Mouse (Mus musculus): ENCODE measurements around the gene Nfasc.

The Nfasc gene

DNA sequence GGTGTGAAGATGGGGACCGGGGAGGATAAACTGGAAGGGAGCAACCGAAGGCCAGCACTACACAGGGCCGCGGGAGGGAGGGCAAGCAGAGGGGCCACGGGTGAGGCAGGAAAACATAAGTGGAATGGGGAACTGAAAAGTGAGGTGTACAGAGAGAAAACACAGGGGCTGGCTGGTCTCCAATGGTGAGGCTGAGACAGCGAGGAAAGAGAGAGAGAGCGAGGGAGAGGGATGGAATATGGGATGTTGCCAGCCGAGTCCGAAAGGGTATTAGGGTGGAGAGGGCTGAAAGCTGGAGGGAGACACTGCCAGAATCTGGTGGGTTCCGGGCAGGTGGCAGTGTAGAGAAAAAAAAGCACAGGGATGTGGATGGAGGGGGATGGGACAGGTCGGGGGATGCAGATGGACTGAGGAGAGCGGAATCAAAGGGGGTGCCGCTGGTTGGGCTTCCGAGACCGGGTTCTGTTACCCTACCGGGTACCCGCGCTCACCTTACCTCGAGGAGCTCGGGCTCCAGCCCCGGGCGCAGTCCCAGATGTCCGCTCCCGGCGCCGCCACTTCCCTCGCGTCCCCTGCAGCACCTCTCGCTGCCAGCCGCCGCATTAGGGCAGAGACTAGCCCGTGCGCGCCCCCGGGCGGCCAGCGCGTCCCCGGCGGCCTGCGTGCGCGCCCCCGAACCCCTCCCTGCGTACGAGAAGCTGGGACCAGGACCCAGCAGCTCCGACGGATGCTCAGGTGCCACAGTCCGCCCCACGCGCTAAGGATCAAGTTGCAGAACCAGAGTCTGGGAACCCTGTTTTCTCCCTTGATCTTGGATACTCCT, at the start of gene Nfasc:
Nfasc (minus strand) TSS at position 623 of the 823 bp plus-strand sequence.
- DNase-seq, result peak in 1 of 2 experiments; percentile 37

DNA sequence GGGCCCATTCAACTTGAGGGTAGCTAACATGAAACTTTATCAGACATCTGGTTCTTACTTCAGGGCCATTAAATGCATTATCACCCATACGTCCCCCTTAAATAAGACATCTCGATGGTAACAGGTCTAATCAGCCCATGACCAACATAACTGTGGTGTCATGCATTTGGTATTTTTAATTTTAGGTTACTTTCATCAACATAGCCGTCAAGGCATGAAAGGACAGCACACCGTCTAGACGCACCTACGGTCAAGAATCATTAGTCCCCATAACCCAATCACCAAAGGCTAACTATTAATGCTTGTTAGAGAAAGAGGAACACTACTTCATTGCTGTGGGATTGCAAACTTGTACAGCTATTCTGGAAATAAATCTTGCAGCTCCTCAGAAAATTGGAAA, 49.5 kb upstream of the Nfasc start:
- DNase-seq, result peak in 1 of 2 experiments; percentile 17

DNA sequence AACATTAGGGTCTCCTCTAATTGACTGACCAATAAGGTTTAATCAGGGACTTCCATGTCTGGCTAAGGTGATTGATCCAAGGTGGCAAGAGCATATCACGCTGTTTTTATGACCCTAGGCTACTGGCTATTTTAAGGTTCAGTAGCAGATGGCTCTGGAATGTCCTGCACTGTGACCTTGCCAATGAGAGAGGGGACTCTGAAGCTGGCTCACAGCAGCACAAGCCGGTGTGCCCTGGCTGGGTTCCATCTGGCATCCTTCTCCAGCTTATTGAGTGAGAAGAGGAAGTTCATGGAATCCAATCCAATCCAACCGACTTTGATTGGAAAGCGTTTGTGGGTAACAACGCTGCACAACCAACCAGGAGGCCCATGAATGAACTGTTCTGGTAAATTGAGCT, 45.3 kb upstream of the Nfasc start:
- DNase-seq, result peak; percentile 42 to 67

DNA sequence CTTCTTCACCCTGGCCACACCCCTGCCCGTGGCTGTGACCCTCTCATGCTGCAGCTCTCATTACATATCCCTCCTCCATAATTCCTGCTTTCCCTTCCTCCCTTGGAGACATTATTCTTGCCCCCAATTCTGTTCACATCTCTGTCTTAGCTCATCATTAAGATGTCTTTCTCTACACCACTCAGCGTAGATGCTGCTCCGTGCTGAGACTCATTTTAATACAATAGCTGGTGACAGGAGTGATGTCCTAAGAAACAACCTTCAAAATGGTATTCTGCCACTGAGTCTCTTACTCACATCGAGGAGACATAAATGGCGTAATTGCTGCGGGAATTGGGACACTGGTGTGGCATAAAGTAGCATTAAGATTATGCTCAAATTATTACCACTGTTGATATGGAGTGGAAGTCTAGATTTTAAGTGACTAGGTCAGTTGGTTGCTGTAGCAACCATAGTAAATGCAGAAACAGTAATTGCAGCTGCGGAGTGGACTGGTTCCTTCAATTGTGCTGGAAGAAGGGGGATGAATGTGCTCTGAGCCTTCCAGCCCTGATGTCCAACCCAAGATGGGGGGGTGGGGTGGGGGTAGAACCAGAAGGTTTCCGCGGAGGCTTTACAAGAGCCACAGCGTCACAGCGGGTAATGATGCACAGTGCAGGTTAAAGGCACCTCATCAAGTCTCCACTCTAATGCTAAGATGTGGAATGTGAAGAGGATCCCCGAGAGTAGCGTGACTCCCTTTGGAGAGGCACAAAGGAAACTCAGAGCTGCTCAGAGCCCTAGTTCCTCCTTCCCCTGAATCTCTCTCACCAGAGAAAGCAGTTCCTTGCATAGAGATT, 40.2 kb upstream of the Nfasc start:
- DNase-seq, result no peak

DNA sequence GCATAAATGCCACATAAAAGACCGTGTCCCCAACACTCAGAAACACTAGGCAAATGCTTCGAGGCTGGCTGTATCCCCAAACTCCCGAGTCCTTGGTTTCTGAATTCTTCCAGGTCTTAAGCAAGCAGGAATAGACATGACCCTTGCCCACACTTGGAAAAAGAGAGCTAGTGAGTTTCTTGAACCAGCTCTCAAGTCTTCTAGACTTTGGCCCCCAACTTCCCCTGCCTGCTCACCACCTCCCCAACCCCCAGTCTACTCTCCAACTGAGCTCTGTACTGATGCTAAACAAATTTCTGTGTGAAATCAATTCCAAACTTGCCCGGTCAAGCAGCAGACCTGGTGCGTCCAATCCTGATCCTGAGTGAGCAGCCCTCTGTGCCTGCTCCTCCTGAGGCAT, 39.4 kb upstream of the Nfasc start:
- DNase-seq, result peak; percentile 40 to 75

DNA sequence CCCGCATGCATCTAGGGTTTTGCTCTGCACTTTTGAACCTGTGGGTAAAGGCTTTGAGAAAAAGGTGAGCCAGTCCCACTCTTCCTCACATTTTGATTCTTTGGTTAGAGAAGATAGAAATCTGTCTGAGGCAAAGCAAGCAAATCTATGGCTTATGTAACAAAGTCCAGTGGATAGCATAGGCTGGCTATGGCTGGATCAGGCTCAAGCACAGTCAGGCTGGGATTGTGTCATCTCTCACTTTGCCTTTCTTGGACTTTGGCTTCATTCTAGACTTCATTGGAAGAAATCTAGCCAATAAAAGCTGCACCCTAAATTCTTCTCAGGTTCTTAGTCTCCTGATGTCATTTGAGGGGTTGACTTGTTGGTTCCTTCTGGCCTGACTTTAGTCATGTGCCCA, 38.7 kb upstream of the Nfasc start:
- DNase-seq, result peak; percentile 18 to 67

DNA sequence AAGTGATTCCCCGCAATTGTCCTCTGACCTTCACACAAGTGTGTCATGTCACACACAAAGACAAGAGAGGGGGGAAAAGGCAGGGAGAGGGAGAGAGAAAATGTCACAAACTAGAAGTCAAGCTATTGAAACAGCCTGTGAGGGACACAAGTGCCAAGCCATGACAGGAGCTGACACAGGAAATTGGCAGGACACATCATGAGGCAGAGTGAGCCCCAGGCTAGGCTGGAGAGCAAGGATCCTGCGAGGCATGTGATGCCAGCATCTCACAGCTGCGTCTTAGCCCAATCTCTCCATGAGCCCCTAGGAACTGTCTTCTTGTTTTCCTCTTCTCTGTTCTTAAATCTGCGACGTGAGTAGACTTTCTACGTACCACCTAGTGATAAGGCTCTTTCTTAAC, 33.4 kb upstream of the Nfasc start:
- DNase-seq, result no peak

DNA sequence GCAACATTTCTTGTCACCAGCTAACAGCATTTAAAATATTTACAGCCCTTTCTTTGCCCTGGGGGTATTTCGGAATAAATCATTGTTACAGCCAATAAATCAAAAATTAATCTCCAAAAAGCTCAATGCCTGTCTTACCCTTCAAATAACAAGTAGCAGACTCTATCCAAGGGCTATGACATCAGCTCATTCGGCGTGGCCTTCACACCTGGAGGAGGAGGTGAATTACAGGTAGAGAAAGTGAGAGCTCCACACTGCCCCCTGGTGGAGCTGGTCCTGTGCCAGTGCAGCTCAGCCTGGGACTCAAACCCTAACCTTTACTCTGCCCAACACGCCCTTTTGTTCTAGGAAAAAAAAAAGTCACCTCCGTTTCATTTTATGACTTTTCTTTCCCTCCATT, 29.8 kb upstream of the Nfasc start:
- DNase-seq, result peak; percentile 57 to 85

DNA sequence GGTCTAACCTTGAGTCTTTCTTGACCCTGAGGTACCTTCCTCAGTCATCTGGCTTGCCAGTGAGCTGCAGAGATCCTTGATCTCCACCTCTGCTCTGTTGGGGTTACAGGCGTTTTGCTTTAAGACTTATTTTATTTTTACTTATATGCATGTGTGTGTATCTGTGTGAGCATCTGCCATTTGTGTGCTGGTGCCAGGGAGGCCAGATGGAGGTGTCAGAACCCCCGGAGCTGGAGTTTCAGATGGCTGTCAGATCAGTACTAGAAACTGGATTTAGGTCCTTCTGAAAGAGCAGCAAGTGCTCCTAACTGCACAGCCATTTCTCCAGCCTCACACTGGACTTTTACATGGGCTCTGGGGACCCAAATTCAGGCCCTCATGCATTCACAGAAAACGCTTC, 28.0 kb upstream of the Nfasc start:
- DNase-seq, result no peak

DNA sequence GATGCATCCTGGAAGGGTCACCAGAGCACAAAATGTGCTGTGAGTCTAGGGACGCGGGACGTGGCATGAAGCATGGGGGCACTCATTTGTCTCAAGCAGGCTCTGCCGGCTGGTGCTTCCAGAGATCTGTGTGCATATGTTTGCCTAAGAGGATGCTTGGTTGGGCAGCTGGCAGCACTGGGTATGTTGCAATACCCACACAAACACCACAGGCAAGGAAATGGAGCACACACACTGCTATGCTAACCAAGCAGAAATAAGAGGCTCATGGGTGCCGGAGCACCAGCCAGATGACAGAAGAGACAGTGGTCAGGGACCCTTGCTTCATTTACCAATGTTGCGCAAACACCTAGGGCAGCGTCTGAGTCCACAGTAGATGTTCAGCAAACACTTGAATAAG, 25.8 kb upstream of the Nfasc start:
- no peak for DNase-seq

DNA sequence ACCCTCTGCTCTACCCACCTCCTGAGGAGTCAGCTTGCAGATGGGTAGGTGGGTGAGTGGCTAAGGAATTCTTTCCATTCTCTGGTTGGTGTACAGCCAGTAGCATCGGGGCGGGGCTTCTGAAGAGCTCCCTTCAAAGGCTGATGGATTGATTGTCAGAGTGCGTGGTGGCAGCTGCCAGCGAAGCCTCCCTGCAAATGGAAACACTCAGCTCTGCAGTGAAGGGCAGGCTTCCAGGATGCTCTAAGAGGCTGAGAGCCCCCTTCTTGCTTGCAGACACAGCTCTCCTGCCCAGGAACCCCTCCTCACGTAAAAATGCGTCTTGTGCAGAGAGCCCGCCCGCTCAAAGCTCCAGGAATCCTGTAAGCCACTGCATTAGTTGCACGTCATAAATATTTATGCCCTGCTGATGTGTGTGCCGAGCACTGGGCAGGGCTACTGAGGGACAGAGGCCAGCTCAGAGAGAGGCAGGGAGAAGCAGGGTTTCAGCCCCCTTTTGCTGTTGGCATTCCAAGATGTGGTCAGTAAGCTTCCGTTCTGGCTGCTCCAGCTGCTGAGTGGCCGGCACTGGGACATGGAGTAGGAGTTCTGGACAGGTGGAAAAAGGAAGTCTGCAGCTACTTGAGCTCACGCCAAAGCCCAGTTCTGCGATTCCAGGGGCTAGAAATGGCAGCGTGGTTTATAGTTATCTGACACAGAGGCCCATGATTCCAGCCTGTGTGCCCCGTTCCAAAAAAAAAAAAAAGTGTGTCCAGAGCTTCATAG, 24.5 kb upstream of the Nfasc start:
- no peak for DNase-seq

DNA sequence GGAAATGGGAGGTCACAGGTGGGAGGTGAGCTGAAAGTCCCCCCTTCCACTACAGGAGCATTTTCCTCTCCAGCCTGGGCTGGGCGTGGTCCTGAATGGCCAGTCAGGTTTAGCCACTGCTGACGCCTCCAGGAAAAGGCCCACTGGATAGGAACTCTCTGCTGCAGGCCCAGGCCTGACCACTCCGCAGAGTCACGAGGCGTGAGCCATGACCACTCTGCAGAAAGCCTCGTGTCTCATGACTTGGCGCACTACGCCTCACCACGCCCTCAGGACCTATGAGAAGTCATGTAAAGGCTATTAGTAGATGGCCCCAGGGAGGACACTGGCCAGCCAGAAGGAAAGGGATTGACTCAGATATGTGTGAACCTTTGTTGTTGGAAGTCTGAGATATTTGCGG, 23.6 kb upstream of the Nfasc start:
- no peak for DNase-seq

DNA sequence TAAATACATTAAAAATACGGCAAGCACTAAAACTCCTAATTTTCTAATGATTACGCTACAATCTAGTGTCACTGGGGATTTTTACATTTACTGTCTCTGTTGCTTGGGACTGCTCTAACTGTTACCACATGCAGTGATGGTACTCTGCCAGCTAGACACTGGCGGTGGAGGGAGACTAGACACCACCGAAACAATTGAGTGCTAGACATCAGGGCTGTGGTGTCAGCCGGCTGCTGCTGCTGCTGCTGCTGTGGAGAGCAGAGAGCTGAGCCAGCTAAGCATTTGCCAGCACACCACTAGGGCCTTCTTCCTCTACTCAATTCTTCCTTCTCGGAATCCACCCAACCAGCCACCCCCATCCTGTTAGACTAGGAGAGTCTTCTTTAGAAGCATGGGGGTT, 17.8 kb upstream of the Nfasc start:
- no peak for DNase-seq

DNA sequence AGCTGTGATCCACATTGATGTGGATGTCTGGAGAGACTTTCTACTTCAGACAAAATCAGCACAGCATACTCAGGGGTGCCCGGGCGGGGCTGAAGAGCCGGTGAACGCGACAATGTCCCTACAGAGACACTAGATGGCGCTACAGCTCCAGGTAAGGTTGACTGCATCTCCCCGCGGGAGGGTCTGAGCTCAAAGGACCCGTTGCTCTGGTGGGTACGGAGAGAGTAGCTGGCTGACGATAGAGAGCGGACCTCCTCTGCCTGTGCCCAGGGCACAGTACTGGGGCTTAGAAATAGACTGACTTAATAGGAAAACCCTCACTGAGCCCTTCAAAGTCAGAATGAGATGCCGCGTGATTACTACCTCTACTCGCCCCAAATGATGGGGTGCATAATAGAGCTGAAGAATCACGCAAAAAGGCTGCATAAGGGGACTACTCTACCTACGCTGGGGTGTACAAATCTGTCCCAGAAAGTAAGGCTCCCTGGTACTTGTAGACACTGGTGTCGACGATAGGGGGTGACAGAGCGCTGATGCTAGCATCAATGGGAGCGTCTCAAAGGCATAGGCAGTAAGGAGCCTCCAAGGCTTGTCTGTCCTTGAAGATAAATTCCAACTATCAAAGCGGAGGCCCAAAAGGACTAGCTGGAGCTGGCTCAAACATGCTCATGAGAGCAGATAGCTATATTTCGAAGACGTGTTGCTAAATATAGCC, 17.2 kb upstream of the Nfasc start:
- peak; percentile 43 to 75 for DNase-seq

DNA sequence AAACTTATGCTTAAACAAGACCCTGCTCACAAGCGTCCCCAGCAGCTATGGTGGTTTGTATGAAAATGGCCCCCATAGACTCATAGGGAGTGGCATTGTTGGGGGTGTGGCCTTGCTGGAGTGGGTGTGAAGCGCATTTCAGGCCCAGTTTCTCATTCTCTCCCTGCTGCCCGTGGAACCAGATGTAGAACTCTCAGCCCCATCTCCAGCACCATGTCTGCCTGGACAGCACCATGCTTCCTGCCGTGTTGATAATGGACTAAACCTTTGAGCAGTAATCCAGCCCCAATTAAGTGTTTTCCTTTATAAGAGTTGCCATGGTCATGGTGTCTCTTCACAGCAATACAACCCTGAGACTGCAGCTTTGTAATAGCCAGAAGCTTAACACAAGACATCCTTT, 13.6 kb upstream of the Nfasc start:
- DNase-seq, result no peak

DNA sequence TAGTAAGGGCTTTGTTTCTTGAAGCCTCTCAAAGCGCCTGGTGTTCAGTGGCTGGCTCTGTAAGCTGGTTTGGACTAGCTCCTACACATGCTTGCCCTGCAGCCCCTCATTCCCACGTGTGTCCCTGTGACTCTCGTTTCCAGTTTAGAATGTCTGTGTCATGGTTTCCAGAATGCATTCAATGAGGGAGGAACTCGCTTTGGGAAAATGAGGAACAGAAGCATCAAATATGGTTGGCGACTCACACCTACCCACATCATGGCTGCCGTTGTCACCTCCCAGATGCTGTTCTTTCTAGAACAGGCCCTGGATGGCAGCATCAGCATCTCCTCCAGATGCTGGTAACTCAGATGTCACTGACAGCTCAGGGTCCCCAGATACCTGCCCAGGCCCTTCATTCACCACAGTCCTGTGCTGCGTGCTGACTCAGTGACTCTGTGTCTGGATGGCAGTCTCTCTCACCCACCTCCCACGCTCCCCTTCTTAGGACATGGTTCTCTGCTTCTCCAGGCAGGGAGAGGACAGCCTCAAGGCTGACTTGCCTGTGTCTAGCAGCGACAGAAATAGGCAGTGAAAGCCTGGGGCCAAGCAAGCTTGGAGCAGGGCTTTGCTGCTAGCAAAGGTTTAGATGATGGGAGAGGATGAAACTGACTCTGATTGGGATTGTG, 7.8 kb upstream of the Nfasc start:
- DNase-seq, result no peak

DNA sequence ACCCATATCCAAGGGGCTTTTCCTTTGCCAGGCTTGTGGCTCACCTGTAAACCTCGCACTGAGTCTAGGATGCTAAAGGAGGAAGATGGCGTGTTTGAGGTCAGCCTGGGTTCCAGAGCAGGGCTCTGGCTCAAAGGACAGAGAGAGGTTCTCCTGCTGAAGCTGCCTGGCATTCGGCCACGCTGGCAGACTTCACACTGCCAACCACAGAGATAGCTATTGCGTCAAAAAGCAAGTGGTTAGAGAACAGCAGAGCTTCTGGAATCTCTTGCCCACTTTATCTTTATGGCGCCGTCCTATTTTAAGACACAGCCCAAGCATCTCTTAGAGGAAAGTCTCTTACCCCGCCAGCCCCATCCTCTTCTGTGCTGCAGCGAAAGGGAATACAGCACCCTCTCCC, 4.7 kb upstream of the Nfasc start:
- DNase-seq, result no peak

DNA sequence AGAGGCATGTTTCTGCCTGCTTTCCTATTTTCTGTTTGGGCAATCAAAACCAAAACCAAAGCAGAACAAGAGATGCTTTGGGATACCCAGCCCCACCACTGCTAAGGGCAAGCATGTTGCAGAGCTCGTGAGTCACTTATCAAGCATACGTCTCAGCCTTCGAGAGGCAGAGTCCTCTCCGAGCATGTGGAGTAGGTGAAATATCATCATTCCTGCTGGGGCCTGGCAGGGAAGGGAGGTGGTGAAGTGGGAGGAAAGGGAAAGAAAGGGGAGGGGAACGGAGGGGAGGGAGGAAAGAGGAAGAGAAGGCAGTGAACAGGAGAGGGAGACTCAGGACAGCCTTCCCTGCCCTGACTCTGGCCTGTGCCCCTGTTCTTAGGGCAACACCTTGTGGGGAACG, 4.0 kb upstream of the Nfasc start:
- DNase-seq, result no peak

DNA sequence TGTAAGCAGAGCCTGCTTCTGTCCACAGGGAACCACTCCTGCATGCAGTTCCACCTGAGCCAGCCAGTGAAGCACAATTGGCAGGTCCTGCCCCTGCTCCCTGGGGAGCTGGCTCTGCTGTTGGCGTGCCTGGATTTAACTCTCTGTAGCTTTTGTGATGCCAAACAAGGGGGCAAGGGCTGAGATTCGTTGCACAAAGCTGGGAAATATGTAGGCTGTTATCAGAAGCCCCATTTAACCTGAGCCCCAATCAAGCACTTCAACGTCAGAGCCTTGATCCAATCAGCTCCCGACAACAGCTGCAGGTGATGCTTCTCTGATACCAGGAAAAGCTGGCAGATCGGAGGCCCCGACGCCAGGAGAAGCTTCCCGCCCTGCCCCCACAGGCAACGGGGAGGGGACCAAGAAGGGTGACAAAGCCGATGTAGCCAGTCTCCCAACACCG, 2.5 kb downstream of the Nfasc start:
- DNase-seq, result no peak

DNA sequence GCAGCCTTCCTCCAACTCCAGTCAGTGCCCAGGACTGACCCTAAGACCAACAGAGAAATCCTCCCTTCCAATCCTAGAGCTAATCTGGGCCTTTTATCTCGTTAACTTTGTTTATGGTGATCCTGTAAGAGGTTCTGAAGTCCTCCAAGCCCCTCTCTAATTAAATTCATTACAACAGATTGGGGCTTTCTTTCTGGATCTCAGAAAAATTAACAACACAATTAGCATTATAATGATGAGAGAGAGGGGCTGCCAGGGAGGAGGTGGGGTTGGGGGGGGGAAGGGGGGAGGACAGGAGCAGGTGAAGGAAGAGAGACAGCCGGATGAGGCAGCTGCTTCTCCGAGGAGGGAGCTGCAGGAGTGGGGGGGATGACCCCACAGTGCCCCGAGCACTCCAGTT, 5.4 kb downstream of the Nfasc start:
- DNase-seq, result no peak

DNA sequence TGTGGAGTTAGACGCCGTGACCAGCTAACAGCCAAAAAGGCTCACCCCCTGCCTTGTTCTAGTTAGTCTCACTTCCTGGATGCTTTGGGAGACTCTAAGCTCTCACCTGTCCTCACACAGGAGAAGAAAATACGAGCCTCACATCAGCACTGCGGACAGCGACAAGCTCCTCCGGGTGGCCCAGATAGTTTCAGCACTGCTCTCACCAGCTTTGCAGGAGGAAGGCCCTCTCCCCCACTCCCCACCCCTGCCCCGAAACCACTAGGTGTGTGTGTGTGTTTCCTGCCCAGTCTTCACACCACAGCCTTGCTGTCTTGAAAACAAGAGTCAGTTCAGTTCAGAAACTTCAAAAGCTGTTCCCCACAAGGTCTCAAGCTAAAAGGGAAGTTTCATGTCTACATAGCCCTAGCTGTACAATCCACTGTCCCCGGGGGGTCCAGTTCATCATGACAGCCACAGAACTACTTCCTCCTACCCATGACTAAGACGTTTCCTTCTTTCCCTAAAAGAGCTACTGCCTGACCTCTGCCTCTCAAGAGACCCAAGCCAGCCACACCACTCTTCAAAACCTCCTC, 7.6 kb downstream of the Nfasc start:
- DNase-seq, result peak in 1 of 2 experiments; percentile 54

DNA sequence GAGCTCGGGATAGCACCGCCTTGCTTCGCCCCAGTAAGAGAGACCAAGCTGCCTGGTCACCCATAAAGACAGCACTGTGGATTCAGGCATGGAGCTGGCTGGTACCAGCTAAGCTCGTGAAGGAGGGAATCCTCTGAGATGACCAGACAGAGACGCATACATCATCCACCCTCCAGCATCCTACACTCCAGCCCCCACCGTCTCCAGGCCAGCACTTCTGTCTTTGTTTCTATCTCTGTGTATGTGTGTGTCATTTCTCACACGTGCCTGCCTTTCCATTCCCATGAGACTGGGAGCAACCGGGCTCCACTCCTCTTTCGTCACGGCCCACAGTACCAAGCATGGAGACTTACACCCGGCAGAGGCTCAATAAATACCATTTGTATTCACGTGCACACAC, 9.3 kb downstream of the Nfasc start:
- no peak for DNase-seq
